In the genomic region with DNA sequence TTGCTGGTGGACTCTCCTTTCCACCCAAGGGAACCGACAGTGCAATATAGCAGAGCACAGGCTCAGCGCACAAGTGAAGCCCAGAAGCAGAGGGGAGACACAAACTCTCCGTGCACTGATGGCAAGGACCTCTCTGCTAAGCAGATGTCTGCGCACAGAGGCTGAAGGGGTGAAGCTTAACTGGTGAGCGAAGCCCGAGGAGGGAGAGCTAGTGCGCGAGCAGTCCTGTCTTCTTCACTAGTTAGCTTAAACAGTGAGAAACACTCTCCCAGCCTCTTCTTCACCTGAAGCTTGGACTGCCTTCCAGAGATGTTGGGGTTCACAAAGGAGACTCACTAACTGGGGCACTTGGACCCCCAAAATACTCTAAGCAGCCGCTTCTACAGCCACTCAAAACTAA, we compare ENCODE assay signal across 22 mouse cellular contexts.
"Had no signal": no experiment of that assay in that cellular context is flagged by ENCODE, and none has a peak within 500 bp of the region (broad histone marks: within the 10 kb centered on the region; RNA-seq: fewer than 3 reads in every experiment).

No protein-coding gene starts in this region.

- H3K27ac ChIP-seq: kidney, postnatal 0 days; left cerebral cortex, adult 2 months; liver, embryonic 12.5 days; liver, embryonic 15.5 days; lung, embryonic 15.5 days; neural tube, embryonic 12.5 days; neural tube, embryonic 15.5 days; stomach, embryonic 15.5 days had no signal

- H3K4me1 ChIP-seq: neural tube, embryonic 12.5 days had no signal

- H3K4me2 ChIP-seq: liver, embryonic 12.5 days; liver, embryonic 15.5 days; lung, embryonic 15.5 days; midbrain, embryonic 11.5 days; neural tube, embryonic 12.5 days; neural tube, embryonic 15.5 days; stomach, embryonic 15.5 days had no signal

- H3K36me3 ChIP-seq: liver, embryonic 12.5 days; liver, embryonic 15.5 days; neural tube, embryonic 12.5 days; neural tube, embryonic 15.5 days; stomach, embryonic 15.5 days had no signal

- H3K9ac ChIP-seq: liver, embryonic 12.5 days; liver, embryonic 15.5 days; lung, embryonic 15.5 days; neural tube, embryonic 12.5 days; neural tube, embryonic 15.5 days; stomach, embryonic 15.5 days had no signal

- ATAC-seq: intestine, postnatal 0 days; liver, embryonic 12.5 days had no signal

- H3K27me3 ChIP-seq: liver, embryonic 12.5 days; liver, embryonic 15.5 days; lung, embryonic 15.5 days; neural tube, embryonic 12.5 days; neural tube, embryonic 15.5 days; stomach, embryonic 15.5 days had no signal

- H3K4me3 ChIP-seq: left cerebral cortex, adult 2 months; liver, embryonic 12.5 days; liver, embryonic 15.5 days; lung, embryonic 15.5 days; neural tube, embryonic 12.5 days; neural tube, embryonic 15.5 days; stomach, embryonic 15.5 days had no signal

- DNase-seq: kidney, adult 2 months; kidney, postnatal 25 days; layer of hippocampus, postnatal 36 days; left cerebral cortex, postnatal 4 days; lung, adult 18-20 months; lung, postnatal 10 days; lung, postnatal 4 days; midbrain, embryonic 14.5 days; retina, postnatal 1 day; right cerebral cortex, postnatal 25 days; spleen, adult 18-20 months; thymus, postnatal 25 days had no signal

- H3K9me3 ChIP-seq: liver, embryonic 12.5 days; liver, embryonic 15.5 days; lung, embryonic 15.5 days; neural tube, embryonic 12.5 days; neural tube, embryonic 15.5 days; stomach, embryonic 15.5 days had no signal
